Mouse (Mus musculus): Measurements from ENCODE around the gene Emid1.
"Not testable (repeated sequence)": the region's sequence is repeated elsewhere in the genome, so short reads cannot be mapped to it uniquely, and the experiment has no call there.

The Emid1 gene

DNA sequence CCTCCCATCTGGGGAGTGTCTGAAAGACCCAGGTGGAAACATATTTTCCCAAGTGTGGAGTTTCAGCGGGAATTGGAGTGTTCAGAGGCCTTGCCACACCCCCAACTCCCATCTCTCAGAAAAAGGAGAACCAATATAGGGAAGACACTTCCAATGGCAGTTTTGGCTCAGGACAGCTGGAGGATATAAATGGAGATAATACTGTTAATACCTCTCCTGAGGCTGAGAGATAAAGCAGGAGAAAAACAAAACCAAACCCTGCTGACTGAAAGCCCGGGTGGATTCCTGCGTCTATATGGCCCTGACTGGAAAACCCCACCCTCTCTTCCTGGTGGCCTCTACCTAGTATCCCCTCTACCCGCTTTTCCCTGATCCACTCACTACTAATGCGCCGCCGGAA is 49.7 kb downstream of the Emid1 start:
- no peak for DNase-seq

GRCm38 (mm10) chr11:5101641-5102040 is 50.4 kb downstream of the Emid1 start:
- peak; percentile 34 for DNase-seq

DNA sequence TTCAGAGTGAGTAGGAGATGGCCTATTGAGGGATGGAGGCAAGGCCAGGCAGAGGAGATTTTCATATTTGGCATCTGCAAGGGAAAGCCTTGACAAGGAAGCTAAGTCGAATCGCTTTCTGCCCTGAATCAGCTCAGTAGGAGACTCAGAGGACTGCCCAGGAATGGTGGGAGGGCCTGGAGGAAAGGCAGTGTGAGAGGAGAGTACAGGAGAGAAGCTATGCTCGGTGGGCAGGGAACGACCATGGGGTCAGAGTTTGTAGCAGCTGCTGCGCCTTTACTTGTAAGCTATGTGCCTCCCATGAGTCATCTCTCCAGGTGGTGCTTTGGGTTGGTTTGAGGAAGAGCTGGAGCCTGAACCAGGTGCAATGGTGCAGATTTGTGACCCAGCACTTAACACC is 51.3 kb downstream of the Emid1 start:
- peak; percentile 52 for DNase-seq

- peak; percentile 43 for DNase-seq
These were observed 51.8 kb downstream of the Emid1 start for GRCm38 (mm10) chr11:5100283-5100682.

DNA sequence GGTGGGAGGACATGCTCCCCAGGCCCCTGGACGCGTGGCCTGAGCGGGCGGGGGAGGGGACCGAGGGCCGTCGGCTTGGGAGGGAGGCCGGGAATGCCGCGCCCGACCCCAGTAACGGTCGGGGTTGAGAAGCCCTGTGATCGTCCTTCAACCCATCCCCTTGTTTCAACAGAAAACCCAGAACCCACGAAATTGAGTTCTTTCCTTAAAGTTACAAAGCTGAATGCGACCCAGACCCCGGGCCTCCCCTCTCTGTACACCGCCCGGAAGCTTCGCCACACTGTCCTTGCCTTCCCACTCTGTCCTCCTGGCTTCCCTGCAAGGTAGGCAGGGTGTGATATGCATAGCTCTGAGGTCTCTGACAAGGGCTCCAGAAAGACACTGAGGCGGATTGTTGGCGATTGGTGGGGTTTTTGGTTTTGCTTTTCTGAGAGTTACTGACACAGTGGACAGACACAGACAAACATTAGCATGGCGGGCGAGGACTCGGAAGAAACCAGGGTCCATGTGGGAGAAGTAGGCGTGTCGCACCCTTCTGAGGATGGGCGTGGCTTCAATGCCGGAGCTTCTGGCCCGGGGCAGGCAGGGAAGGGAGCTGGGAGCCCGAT is 52.4 kb downstream of the Emid1 start:
- DNase-seq = peak; percentile 82

DNA sequence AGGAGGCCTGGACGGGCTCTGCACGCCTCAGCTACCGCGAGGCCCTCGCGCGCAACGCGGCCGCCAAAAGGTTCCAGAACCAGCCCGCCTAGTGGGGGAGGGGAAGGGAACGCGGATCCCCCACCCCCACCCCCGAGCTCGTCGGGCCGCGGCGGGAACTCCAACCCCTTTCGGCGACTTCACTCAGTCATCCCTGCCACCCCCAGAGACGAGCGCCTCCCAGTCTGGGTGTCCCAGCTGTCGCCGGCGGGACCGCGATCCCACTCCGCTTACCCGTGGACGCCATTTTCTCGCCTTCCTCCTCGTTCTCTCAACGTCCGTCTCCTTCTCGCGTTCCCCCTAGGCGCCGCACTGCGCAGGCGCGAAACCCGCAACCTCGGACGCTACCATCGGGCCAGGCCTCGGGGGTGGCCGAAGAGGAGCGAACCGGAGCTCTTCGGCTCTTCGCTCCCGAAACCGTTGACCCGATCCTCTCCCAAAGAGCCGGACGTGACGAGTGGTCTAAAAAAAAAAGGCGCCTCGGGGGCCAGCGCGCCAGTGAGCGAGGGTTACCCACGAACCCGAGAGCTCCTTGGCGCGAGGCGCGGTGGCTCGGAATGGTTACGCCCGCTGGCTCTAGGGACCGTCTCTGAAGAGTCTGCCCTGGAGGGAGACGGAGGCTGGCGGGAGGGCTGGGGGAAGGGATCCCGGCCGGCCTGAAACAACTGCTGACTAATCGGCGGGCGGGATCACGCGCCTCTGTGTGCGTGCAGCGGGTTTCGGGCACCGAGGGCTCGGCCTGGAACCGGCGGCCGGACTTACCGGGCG is 53.1 kb downstream of the Emid1 start, which contains the start of the genes Rhbdd3 and Ewsr1:
Rhbdd3 (plus strand) TSS at position 191 of the 807 bp plus-strand sequence.
Ewsr1 (minus strand) TSS at position 531 of the 807 bp plus-strand sequence.
- DNase-seq = peak; percentile 97

- peak; percentile 69 for DNase-seq
These were observed 53.9 kb downstream of the Emid1 start for GRCm38 (mm10) chr11:5098035-5098735.

DNA sequence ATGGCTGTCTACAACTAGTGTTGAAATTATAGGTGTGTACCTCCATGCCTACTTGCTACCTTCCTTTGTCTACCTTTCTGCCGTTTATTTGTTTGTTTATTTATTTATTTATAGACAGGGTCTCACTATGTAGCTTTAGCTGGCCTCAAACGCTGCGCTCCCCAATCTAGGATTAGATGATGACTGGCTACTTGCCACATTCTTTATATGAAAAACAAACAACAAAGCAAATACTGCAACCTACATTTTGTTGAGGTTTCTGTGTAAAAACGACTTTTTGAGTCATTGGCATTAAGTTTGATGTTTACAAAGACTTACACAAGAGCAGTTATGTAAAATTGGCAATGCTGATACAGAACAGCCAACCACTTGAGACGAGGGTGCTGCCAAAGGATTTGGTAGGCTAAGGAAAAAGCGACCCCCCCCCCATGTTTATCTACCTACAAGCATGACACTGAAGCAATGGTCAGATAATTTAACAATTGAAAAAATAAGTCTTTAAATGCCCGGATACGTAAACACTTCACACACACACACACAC is 55.5 kb downstream of the Emid1 start:
- DNase-seq = no peak

- DNase-seq = no peak
These were observed 56.2 kb downstream of the Emid1 start for GRCm38 (mm10) chr11:5095877-5096276.

DNA sequence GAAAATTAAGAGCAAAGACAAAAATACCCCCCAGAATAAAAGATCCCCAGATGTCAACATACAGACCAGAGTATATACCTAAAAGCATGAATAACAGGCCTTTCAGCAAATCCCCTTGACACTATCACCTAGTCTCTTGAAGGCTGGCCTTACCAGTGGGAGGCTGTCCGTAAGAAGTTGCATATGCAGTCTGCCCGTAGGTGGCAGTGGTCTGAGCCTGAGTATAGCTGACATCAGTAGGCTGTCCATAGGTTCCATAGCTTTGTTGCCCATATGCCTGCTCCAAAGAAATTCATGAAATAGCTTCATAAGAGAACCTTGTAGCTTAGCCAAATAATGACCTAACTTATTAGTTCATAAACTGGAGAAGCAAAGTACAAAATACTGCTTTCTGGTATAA is 60.4 kb downstream of the Emid1 start:
- DNase-seq = no peak

GRCm38 (mm10) chr11:5089147-5089546 is 62.9 kb downstream of the Emid1 start:
- DNase-seq = no peak

GRCm38 (mm10) chr11:5076843-5077242 is 75.2 kb downstream of the Emid1 start:
- not testable (repeated sequence) for DNase-seq

GRCm38 (mm10) chr11:5075760-5076159 is 76.3 kb downstream of the Emid1 start:
- DNase-seq = no peak

GRCm38 (mm10) chr11:5074882-5075281 is 77.2 kb downstream of the Emid1 start:
- no peak for DNase-seq

GRCm38 (mm10) chr11:5068126-5068971 is 83.7 kb downstream of the Emid1 start:
- DNase-seq = no peak

GRCm38 (mm10) chr11:5067063-5067462 is 85.0 kb downstream of the Emid1 start:
- DNase-seq = no peak

DNA sequence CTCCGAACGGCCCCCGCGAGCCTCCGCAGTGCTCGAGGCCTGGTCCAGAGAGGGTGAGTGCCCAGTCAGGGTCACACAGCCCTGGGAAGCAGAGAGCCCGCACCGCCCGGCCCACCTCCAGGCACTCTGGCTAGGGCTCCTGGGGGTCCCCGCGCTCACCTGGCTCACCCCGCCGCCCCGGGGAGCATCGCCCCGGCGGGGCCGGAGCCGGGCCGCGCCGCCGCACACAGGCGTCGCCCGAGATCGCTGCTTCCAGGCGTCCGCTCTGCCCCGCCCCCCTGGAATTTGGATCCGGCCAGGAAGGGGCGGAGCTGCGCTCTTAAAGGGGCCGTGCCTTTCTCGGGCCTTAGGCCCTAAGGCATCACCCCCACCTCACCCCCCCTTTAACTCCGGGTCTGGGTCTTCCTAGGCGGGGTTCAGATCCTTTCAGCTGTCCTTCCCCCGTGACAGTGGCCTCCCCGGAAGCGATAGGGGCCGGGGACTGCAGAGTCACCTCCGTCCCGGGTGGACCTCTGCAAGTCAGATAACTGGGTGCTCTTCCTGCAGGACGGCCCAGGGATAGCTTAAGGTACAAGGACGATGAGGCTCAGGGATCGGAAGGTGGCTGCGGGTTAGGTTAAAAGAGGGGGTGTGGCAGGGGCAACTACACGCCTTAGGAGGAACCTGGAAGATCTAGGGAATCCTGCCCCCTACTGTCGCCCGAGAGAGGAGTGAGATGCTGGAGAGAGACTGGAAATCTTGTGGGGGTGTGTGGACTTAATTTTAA is 86.8 kb downstream of the Emid1 start, which contains the start of gene Gas2l1:
Gas2l1 (minus strand) TSS at position 272 of the 766 bp plus-strand sequence.
- DNase-seq = peak; percentile 85

DNA sequence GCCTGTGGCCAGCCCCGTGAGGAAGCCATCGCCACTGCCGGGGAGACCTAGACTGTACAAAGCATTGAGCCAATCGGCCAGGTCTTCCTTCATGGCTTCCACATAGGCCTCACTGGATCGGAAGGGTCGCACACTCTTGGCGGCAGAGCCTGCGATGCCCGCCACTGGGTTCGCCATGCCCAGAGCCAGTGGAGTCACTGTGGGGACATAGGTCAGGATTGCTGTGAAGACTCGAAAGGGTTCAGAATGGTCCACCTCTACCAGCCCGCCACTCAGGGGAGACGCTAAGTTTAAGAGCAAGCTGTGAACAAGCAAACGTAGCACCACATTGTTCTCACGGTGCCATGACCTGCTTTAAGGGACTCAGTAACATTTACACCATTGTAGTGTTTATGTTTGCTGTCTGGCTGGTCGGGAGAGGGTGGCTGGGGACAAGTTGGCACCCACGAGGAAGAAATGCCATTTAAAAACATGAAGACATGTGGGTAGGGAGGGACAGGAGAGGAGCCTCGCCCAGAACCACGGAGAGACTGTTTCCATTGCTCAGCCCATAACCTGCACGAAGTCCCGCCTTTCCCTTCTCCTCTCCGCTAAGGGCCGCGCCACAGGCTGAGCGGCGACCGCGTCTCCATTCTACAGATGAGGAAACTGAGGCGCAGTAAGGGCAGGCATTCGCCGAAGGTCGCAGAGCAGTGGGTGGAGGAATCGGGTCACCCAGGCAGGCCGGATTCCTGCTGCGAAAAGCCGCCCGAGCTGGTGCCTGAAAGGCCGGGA is 87.6 kb downstream of the Emid1 start:
- DNase-seq = no peak

DNA sequence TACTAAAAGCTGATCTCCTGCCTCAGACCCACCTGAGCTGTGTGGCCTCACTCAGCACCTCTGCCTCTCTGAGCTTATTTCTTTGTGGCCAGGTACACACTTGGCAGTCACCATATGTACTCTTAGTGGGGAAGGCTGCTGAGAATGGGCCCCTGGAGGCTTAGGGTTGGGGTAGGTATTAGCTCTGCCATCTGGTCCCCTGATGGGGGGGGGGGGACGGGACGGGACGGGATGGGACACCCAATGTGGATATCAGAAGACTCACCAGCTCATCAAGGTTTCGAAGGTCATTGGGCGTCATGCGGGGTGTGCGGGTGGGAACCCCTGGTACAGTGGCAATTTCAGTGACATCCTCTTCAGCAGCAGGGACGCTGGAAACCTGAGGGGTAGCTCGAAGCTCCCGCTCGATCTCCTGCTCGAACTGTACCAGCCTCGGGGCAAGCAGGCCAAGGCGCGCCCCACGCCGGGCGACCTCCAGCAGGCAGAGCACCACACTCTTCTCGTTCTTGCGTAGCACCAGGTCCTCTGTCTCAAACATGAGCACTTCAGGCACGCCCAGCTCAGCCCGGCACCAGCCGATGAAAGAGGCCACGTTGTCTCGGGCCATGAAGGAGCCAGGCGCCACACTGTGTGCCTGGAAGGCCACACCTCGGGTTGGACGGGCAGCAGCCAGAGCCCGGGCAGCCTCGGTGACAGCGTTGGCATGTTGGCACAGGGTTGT is 88.3 kb downstream of the Emid1 start:
- DNase-seq = peak; percentile 59

All from cerebellum, adult 9-11 months (tissue).